Mouse (Mus musculus) ES-E14 (cell line): ENCODE measurements around the gene Usp48. TPM values are rescaled to one million over a fixed set of nuclear protein-coding genes. Genes with fewer than 3 reads are reported as not detected.

ENCODE experiments used
- DNase-seq: peaks from one replicate; pipeline ENCODE4 v3.0.0-alpha.2; 2013; ENCODE audit warnings: low read depth, low spot score
- H3K27ac ChIP-seq: 2 replicates; pipeline ENCODE4 v1.5.1; 2012; ENCODE audit warnings: low read depth, mild to moderate bottlenecking, low read length, moderate library complexity, mixed read lengths; ENCODE audit not compliant: poor library complexity, insufficient read depth, severe bottlenecking
- H3K36me3 ChIP-seq: 2 replicates; pipeline ENCODE4 v1.6.1; 2012; ENCODE audit warnings: mild to moderate bottlenecking, low read length, moderate library complexity, mixed read lengths; ENCODE audit not compliant: control insufficient read depth, poor library complexity, insufficient read depth, severe bottlenecking
- H3K4me1 ChIP-seq, 2 experiments: fragments of 150-350 bp in 1 of 2; sonication (generic) in 1 of 2; 2 replicates each; pipeline ENCODE4 v1.6.1; 2012; ENCODE audit warnings: low read length in 2 of 2, mild to moderate bottlenecking in 1 of 2, mixed read lengths in 1 of 2; ENCODE audit not compliant: control insufficient read depth in 2 of 2, insufficient read depth in 2 of 2, poor library complexity in 1 of 2
- H3K4me3 ChIP-seq, 2 experiments: fragments of 150-350 bp in 1 of 2; sonication (generic) in 1 of 2; 2 replicates each; pipeline ENCODE4 v1.5.1; 2012; ENCODE audit warnings: low read length in 2 of 2, low read depth in 1 of 2, mild to moderate bottlenecking in 1 of 2, mixed read lengths in 1 of 2; ENCODE audit not compliant: insufficient read depth in 1 of 2, poor library complexity in 1 of 2, severe bottlenecking in 1 of 2
- H3K9ac ChIP-seq: 2 replicates; pipeline ENCODE4 v1.6.1; 2012; ENCODE audit warnings: low read depth, mild to moderate bottlenecking, low read length, mixed read lengths; ENCODE audit not compliant: poor library complexity, insufficient read depth, severe bottlenecking
- H3K9me3 ChIP-seq: fragments of 150-350 bp; sonication (generic); 2 replicates; pipeline ENCODE4 v1.6.1; 2012; ENCODE audit warnings: low read depth, mild to moderate bottlenecking, low read length; ENCODE audit not compliant: control insufficient read depth, insufficient read depth
- CHD2 ChIP-seq: IDR thresholded peaks from 2 replicates; pipeline ENCODE4 v1.6.1; 2014; ENCODE audit warnings: mild to moderate bottlenecking, low read depth, low read length, inconsistent platforms
- HCFC1 ChIP-seq: IDR thresholded peaks from 2 replicates; pipeline ENCODE4 v1.6.1; 2012; ENCODE audit warnings: low read length, inconsistent platforms, borderline replicate concordance; ENCODE audit not compliant: insufficient read depth
- MAFK ChIP-seq: IDR thresholded peaks from 2 replicates; pipeline ENCODE4 v1.6.1; 2014; ENCODE audit warnings: mild to moderate bottlenecking, low read depth, low read length, inconsistent platforms; ENCODE audit not compliant: insufficient read depth
- ZC3H11A ChIP-seq: IDR thresholded peaks from 2 replicates; pipeline ENCODE4 v1.6.1; 2012; ENCODE audit warnings: low read depth, mild to moderate bottlenecking, inconsistent platforms, low read length, borderline replicate concordance
- ZNF384 ChIP-seq: IDR thresholded peaks from 2 replicates; pipeline ENCODE4 v1.6.1; 2012; ENCODE audit warnings: low read depth, low read length, inconsistent platforms
- in situ Hi-C, 2 experiments: fragments of 600-800 bp; cut with MboI; formaldehyde crosslinking; loops; one replicate each; pipeline ENCODE4 v1.15.1; 2025; ENCODE audit warnings: low sequenced_read_pairs in 2 of 2, inconsistent platforms in 1 of 2; ENCODE audit not compliant: unreplicated experiment in 2 of 2
- total RNA-seq: library from RNA; depleted of rRNA; stranded (reverse); fragments of 300-350 nt; gene quantifications from 2 replicates; pipeline ENCODE4 v1.2.3, GENCODE M21; 2012

Usp48 gene
- total RNA-seq, 1 experiment, result 173 TPM

DNA sequence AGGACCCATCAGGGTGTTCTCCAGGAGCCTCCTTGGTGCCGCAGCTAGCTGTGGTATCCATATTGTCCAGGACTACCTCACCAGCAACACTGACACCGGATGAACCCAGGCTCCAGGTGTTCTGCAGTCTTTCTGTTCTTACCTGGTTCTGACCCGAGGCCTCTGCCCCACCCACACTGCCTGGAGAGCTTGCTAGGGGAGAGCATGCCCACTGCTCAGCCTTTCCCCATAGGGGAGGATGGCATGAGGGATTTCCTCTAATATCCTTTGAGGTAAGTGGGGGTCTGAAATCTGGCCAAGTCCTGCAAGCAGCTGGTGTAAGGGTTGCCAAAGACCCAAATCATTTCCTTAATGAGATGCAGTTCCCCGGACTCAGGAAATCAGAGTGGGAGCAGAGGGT lies 69.9 kb downstream of the Usp48 start:
- Histone ChIP-seq H3K9ac (no peak overlapping the region), H3K9me3 (no peaks in the 10 kb centered on the region), H3K4me1 (peaks cover 5 to 15% of the 10 kb centered on the region in 2 experiments; a peak in 3 of 4 replicates), H3K36me3 (peaks cover 4% of the 10 kb centered on the region; the same call in 1 of the 2 replicates), H3K27ac (no peak overlapping the region), H3K4me3 (no peak overlapping the region)
- DNase-seq, result no peak
- in situ Hi-C loops, result no loop called here
- no peak for TF ChIP-seq ZNF384
- no peak for TF ChIP-seq ZC3H11A
- TF ChIP-seq MAFK, result no peak
- no peak for TF ChIP-seq CHD2
- no peak for TF ChIP-seq HCFC1

DNA sequence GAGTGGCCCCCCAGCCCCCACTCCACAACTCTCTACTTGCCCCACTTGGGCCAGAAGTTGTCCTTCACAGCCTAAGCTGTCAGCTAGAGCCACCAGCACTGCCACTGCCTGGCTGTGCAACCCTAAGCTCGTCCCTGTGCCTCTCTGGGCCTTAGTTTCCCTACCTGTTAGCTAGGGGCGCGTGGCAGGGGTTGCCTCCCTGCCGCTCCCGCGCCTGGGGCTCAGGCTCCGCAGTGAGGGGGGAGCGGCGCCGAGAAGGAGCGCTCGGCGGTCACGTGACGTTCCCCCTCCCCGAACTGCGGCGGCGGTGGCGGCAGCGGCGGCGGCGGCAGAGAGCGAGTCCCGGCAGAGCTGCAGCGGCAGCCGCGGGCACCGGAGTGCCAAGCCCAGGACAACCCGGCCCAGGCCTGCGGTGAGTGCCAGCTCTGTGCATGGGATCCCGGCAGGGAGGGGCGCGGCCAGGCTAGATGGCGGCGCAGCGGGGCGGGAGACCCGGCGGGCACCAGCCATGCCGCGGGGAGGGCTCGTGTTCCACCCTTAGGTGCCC lies 71.0 kb downstream of the Usp48 start, which contains the start of gene Rap1gap:
Rap1gap (plus strand) TSS at position 294 of the 547 bp plus-strand sequence.
- in situ Hi-C loops, result no loop called here
- no peak for TF ChIP-seq ZC3H11A
- no peak for TF ChIP-seq ZNF384
- TF ChIP-seq MAFK, result no peak
- TF ChIP-seq CHD2, result no peak
- no peak for TF ChIP-seq HCFC1
- Histone ChIP-seq H3K9ac (peak within 1 kb of the TSS; percentile 68), H3K4me3 (peak within 1 kb of the TSS; percentile 71 to 74), H3K4me1 (peaks cover 1 to 6% of the 10 kb centered on the region in 2 experiments; a peak in 2 of 4 replicates), H3K36me3 (peaks cover 3% of the 10 kb centered on the region; the same call in 1 of the 2 replicates), H3K9me3 (no peaks in the 10 kb centered on the region), H3K27ac (no peak within 1 kb of the TSS)
- no peak for DNase-seq

DNA sequence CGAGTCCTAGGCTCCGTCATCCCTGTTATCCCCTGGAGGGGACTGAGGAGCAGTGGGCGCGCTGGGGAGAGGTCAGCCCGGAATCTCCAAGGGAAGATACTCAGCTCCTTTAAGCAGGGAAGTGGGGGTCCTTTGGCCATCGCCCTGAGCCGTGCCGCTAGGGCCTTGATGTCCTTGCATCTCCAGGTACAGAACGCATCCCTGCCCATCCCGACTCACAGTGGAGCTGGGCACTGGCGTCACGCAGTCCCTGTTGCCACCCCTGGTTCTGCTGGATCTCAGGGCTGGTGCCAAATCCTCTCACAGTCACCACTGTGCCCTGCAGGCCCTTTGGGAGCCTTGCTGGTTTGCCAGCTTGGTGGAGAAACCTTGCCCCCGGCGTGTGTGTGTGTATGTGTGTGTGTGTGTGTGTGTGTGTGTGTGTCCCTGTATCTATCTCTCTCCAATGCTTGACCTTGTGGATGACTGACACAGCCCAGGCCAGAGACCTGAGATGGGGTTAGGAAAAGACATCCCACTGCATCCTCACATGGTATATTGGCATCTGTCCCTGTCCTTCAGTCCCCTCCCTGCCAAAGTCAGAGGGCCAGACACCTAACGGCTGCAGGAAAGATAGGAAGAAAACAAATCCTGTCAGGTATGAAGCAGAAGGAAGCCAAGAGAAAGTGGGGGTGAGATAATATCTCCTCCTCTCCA lies 71.6 kb downstream of the Usp48 start:
- H3K27ac ChIP-seq, result no peak overlapping the region
- peaks cover 1 to 5% of the 10 kb centered on the region in 2 experiments; a peak in 2 of 4 replicates for H3K4me1 ChIP-seq
- TF ChIP-seq MAFK (no peak), ZNF384 (no peak), CHD2 (no peak), ZC3H11A (no peak), HCFC1 (no peak)
- H3K9ac ChIP-seq, result peak overlapping the region; percentile 68
- no peak for DNase-seq
- H3K4me3 ChIP-seq, result peak overlapping the region; percentile 71 to 74
- H3K9me3 ChIP-seq, result no peaks in the 10 kb centered on the region
- H3K36me3 ChIP-seq, result peaks cover 3% of the 10 kb centered on the region; the same call in 1 of the 2 replicates
- in situ Hi-C loops, result no loop called here

DNA sequence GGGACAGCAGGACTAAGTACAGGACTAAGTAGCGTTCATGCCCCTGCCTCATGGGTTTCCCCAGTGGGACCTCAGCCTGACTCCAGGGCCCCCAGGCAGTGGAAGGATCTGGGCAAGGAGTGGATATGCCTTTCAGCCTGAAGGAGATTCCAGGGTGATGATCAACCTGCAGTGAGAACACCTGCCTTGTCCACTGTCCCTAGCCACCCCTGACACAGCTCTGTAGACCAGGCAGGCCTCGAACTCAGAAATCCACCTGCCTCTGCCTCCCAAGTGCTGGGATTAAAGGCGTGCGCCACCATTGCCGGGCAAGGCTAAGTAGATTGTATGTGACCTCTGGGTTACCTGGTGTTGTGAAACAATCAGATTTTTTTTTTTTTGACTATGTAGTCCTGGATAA lies 72.2 kb downstream of the Usp48 start:
- Histone ChIP-seq H3K4me1 (no peaks in the 10 kb centered on the region; a peak in 1 of 4 replicates), H3K36me3 (no peaks in the 10 kb centered on the region), H3K9ac (no peak overlapping the region), H3K27ac (no peak overlapping the region), H3K9me3 (no peaks in the 10 kb centered on the region), H3K4me3 (no peak overlapping the region)
- in situ Hi-C loops, result no loop called here
- TF ChIP-seq ZNF384 (no peak), CHD2 (no peak), HCFC1 (no peak), MAFK (no peak), ZC3H11A (no peak)
- no peak for DNase-seq
